Mouse (Mus musculus) cerebellum, adult 18-20 months (tissue): ENCODE data around the gene Hist2h2aa2.
A peak's percentile ranks its signal among the peaks of the same experiment; 100 is the strongest.
"Not testable (repeated sequence)": the region's sequence is repeated elsewhere in the genome, so short reads cannot be mapped to it uniquely, and the experiment has no call there.

Source experiments
- DNase-seq, 2 experiments: peaks; one replicate each; pipeline ENCODE4 v3.0.0; 2021

Gene Hist2h2aa2

DNA sequence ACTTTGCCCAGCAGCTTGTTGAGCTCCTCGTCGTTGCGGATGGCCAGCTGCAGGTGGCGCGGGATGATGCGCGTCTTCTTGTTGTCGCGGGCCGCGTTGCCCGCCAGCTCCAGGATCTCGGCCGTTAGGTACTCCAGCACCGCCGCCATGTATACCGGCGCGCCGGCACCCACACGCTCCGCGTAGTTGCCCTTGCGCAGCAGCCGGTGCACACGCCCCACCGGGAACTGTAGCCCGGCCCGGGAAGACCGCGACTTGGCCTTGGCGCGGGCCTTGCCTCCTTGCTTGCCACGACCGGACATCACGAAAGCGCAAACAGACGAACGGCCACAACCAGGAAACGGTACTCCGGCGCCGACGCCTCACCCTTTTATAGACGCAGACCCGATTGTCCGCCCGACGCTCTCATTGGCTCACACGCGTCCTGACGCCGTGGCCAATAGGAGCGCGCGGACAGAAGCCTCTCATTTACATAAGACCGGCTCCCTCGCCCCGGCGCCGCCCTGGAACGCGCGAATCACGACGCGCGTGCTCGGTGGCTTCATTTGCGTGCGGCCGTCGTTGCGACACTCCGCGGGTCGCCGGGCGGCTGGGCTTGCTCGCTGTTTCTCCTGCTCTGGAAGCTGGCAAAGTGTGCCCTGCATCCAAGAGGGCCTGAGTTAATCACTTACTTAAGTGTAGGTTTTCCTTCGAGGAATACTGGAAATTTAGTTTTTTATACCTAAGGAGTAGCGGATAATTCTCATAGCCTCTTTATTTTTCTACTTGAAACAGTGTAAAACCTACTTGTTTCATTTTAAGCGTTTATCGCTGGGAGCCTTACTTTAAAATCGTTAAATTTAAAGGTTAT is at the start of gene Hist2h2aa2:
Hist2h2aa2 (minus strand) TSS at position 328 of the 850 bp plus-strand sequence.
- peak; percentile 89 to 97 for DNase-seq

DNA sequence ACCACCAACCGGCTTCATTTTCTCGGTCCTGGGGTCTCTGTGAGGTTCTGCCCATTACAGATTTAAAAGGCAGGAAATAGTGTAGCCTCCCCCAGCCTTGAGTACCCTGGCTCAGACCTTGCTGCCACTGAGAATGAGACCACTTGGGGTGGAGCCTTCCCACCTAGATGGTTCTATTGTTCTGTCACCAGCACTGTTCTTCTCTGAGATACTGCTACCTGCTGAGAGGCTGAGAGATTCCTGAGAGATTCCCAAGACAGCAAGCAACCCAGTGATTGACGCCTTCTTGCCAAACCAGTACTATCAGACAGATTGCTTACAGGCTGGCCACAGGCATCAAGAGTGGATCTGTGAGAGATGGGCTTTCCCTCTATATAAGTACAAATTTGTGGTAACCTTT is 49.1 kb upstream of the Hist2h2aa2 start:
- DNase-seq = no peak

DNA sequence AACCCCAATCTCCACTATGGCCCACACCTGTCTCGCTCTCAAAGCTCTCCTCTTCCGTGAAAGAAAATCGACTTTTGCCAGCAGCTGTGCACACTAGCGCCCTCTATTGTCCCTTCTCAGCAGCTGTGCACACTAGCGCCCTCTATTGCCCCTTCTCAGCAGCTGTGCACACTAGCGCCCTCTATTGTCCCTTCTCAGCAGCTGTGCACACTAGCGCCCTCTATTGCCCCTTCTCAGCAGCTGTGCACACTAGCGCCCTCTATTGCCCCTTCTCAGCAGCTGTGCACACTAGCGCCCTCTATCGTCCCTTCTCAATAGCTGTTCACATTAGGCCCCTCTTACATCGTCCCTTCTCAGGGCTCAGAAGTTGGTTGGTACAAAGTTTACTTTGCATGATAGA is 47.3 kb upstream of the Hist2h2aa2 start:
- not testable (repeated sequence) for DNase-seq

DNA sequence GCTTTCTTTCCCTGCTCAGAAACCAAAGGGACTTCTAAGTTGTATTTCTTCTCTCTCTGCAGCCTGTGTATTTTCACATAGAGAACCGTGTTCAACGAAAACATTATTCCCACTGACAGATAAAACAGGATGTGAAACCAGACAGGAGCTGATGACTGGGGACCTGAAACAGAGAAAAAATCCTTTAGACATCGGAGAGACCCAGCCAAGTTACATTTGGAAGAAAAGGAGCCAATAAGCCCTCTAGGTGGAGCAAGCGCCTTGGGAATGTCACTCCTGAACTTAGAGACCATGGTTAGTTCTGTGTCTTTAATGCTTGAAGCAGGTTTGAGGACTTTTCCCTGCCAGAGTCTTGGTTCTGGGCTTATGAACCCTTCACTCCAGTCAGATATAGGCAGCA is 44.4 kb upstream of the Hist2h2aa2 start:
- DNase-seq = no peak

DNA sequence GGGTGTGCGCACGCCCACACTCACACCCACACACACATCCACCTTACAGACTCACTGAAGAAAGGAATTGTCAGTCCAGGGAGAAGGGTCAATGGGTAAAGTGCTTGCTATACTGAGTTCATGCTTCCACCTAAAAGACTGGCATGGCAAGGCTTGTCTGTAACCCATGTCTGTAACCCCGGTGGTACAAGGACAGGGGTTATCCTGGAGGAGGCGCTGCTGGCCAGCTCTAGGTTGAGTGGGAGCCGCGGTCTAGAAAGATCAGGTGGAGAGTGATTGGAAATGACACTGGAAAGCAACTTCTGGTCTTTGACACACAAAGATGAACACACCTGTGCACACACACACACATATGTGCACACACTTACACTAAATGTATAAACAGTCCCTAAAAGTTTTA is 40.6 kb upstream of the Hist2h2aa2 start:
- no peak for DNase-seq

DNA sequence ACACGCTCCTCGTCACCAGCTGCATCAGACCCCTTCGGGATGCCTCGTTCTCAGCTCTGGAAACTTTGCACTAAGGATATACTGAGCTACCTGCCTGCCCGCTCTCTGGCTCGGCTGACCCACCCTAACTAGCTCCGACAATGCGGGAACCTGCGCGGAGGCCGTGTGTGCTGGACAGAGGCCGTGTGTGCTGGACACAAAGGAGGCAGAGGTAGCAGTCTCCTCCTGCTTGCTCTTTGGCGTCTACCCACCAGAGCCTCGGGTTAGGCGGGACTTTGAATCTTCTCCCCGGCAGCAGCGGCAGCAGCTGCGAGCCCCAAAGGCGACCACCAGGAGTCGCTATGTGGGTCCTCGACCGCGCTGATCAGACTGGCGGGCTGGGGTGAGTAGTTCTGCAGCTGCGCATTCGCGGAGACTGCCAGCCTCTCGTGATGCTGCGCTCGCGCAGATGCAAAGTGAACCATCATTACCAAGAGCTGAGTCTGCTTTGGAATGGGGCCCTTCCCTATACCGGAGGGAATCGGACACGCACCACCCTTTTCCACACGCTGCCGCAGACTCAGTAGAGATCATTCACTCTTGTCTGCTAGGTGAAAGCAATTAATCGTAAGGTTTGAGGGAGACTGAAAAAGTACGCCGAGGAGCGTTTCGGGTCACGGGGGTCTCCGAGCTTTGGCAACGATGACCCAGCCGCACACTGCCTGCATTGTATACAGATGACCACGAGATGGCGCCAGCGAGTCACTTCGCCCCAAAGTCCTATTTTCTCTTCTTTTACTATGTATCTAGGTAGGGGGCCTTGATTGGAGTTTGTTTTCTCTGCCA is 37.9 kb upstream of the Hist2h2aa2 start:
- DNase-seq = peak; percentile 88 to 90

DNA sequence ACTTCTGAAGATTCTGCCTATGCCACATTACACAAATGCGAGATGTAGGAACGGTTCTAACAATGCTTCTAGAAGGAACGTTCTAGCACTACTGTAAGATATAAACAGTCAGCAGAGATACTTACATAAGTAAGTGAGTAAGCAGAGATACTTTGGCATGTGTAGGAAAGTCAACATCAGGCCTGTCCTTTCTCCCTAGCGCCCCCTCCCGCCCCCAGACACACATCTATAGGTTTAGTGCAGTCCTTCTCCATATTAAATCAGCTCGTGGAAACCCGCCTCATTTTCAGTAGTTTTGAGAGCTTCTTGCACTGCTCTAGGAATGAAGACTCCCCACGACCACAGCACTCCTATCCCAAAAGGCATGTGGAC is 37.3 kb upstream of the Hist2h2aa2 start:
- peak; percentile 47 to 49 for DNase-seq

DNA sequence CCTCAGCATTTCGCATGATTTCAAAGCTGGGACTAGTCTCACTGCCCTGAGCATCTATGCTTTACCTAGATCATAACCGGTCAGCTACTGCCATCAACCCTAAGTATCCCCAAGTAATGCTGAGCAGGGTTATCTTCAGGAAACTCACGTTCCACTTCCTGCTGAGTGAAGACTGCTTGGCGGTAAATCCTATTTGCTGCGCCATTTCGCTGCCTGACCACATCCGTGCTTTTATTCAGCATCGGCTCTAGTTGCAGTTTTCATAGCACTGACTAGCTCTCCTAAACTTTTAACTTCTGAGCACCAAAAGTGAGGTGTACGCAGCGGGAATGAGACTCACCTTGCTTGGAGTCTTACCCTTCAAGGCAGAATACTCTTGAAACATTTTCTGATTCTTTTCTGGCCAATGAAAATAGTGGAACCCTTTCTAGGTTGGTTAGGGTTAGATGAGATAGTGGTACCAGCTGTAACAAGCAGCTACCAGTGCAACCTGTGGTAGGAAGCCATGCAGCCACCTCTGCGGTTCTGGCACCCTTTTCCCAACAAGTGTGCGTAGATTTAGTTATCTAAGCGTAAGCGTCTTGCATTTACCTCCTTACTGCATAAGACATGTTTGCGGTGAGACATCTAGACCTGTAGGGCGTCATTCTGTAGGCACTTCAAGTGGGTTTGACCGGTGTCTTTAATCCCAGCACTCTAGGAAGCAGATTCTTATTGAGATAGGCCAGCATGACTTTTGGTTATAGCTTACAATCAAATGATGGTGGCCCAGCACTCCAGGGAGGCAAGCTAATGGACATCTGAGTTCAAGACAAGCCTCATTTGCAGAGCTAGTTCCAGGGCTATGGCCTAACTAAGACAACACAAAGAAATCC is 33.8 kb upstream of the Hist2h2aa2 start:
- no peak for DNase-seq

DNA sequence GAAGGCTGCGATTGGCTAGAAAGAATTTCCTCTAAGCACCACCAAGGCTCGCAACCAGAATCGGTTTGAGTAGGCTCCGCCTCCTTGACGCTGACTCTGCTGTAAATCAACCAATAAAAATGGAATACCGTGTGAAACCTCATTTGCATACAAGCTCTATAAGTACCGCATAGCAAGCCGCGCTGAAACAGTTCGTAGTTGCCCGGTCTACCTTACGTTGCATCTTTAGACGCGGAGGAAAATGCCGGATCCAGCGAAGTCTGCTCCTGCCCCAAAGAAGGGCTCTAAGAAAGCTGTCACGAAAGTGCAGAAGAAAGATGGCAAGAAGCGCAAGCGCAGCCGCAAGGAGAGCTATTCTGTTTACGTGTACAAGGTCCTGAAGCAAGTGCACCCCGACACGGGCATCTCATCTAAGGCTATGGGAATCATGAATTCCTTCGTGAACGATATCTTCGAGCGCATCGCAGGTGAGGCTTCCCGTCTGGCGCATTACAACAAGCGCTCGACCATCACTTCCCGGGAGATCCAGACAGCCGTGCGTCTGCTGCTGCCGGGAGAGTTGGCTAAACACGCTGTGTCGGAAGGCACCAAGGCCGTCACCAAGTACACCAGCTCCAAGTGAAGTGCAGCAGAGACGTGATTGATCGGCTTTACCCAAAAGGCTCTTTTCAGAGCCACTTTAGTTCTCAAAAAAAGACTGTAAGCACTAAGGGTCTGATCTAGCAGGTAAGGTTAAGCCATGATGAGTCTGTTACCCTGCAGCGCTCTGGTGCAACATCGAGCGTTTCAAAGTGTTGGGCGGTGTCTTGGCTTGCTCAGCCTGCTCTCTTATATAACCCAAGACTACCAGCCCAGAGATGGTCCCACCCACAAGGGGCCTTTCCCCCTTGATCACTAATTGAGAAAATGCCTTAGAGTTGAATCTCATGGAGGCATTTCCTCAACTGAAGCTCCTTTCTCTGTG is 29.7 kb upstream of the Hist2h2aa2 start, which contains the start of gene Hist2h2bb:
Hist2h2bb (plus strand) TSS at position 242 of the 964 bp plus-strand sequence.
- DNase-seq = peak; percentile 90 to 94

DNA sequence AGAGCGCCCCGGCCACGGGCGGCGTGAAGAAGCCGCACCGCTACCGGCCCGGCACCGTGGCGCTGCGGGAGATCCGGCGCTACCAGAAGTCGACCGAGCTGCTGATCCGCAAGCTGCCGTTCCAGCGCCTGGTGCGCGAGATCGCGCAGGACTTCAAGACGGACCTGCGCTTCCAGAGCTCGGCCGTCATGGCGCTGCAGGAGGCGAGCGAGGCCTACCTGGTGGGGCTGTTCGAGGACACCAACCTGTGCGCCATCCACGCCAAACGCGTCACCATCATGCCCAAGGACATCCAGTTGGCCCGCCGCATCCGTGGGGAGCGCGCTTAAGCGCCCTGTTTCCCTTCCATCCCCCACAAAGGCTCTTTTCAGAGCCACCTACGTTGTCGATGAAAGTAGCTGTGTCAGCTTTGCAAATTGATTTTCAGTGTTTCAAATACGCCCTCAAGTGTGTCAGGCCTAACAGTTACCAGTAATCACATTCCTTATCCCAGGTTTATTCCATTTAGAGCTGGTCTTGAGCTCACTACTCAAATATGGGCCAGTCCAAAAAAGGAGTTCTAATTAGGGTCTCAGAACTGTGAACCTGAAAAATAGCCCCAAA is 28.8 kb upstream of the Hist2h2aa2 start:
- DNase-seq = peak; percentile 38 to 60

DNA sequence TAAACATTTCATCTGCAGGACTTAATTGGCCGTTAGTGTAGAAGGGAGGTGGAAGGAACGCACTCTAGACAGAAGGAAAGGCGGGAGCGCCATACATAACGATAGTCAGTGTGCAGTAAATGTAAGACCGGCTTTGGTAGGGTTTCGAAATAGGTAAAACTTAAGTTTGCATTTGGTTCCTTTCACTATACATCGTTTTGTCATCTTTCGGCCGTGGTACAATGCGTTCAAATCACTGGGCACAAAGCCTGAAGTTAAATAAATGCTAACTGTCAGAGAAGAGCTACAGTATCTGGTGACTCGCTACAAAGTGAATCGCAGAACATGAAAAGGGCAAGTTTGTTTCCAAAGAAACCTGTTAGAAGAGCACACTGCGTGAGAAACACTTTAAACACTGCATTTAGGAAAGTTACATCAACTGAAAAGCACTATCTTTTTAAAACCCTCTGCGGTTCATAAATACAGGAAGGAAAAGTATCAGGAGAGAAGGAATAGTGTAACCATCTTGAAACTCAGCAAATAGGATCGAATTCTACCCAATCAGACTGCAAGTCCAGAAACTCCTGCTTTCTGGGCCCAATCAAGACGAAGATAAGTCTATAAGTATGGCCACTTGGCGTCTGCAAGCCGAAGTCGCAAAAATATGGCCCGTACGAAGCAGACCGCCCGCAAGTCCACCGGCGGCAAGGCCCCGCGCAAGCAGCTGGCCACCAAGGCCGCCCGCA is 28.1 kb upstream of the Hist2h2aa2 start, which contains the start of gene Hist2h3b:
Hist2h3b (plus strand) TSS at position 604 of the 725 bp plus-strand sequence.
- DNase-seq = peak; percentile 77 to 82

DNA sequence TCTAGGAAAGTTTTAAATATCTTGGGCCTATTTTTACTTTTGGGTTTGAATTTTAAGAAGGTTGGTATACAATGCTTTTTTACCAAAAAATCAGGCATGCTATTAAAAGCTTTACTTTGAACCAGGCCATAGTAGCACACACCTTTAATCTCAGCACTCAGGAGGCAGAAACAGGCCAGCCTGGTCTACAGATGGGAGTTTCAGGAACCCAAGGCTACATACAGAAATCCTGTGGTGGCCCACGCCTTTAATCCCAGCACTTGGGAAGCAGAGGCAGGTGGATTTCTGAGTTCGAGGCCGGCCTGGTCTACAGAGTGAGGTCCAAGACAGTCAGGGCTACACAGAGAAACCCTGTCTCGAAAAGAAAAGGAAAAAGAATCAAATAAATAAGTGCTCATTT is 27.5 kb upstream of the Hist2h2aa2 start:
- DNase-seq = no peak

DNA sequence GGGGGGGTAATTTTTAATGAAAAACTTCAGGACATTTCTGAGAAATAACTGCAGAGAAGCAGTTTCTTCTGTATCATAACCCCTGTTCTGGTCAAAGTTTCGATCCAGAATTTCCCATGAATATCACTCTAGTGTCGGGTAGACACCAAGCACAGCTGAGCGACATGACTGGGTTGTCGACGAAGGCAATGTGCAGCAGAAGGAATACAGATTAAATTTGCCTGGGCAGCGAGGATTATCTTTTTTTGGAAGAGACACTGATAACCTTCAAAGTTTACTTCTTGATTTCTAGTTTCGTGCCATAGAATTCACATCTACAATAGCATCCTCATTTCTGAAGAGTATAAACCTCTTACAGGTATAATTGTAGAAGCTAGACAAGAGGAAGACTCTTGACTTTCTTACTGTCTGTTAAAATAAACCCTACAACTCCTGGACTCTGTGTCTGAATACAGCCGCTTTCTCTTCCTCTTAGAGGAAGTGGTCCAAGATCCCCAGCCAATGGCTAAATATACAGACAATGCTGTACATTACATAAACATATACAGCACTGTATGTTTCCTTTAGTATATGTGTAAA is 26.1 kb upstream of the Hist2h2aa2 start:
- DNase-seq = no peak

DNA sequence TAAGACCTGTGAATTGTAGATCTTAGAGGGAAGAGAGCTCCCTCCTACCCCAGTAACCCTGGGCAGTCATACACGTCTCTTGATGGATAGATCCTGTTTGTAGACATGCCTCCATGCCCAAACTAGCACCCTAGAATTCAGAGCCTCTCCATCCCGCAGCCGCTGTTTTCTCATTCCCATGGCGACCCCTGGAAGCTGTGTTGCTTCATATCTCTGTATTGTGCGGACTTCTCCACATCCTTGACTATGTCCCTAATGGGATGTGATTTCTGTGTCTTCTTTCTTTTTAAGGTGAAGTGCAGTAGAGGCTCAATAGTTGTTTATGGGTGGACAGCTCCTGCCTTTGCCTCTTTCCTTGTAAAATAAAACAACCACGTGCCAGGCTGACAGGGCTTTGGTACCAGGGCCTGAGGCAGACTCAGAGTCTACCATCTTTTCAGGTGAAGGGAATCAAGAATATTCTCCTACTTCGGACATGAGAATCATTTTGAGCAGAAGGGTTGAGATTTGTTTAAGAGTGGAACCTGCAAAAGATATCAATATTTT is 24.4 kb upstream of the Hist2h2aa2 start:
- DNase-seq = no peak

DNA sequence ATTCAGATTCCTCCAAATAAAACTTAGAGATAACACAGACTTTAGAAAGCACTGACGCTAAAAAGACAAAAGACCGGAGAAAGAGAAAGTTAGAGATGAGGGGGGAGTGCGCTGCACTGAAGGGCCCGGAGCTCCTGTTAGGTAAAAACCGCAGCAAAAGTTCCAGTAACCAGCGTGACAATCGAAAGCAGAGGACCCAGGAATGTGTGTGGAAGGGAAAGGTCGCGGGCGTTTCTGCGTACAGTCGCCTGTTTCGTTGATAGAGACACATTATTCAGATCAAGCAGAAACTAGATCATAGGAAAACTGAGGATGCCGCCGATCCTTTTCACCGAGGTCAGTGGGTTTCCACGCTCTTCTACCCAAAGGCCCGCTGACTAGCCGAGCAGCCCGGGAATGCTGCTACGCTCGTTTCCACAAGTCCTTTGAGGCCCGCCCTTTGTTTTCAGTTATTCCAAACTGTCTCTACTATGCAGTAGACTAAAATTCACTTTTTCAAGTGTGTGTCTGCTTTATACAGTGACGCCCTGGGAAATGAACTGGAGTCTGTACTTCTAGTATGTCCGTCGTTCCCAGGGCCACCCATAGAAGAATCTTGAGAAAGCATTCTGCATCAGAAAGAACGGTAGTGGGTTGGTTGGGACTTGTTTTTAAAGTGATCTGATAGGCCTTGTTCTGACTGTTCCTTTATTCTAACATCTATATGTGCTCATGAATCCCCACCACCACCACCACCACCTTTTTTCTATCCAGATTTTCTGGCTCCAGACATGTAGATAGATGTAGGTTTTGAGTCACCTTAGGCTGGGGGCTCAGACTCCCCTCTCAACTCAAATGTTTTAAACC is 23.7 kb upstream of the Hist2h2aa2 start:
- DNase-seq = peak; percentile 40 to 63

DNA sequence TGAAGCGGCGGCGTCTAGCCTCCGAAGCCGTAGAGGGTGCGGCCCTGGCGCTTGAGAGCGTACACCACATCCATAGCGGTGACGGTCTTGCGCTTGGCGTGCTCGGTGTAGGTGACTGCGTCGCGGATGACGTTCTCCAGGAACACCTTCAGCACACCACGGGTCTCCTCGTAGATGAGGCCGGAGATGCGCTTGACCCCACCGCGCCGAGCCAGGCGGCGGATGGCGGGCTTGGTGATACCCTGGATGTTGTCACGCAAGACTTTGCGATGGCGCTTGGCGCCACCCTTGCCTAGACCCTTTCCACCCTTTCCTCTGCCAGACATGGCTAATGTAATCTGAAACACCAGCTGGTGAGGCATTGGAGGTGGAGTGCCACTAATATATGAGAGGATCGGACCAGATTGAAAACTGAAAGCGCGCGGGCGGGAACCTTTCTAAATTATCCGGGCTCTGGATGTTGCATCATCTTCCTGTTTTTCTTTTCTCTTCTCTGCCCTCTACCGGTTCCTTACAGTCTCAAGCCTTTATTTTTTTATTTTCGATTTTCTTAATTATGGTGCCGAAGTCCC is 23.0 kb upstream of the Hist2h2aa2 start, which contains the start of gene Hist2h4:
Hist2h4 (minus strand) TSS at position 333 of the 572 bp plus-strand sequence.
- DNase-seq = peak; percentile 95 to 96

DNA sequence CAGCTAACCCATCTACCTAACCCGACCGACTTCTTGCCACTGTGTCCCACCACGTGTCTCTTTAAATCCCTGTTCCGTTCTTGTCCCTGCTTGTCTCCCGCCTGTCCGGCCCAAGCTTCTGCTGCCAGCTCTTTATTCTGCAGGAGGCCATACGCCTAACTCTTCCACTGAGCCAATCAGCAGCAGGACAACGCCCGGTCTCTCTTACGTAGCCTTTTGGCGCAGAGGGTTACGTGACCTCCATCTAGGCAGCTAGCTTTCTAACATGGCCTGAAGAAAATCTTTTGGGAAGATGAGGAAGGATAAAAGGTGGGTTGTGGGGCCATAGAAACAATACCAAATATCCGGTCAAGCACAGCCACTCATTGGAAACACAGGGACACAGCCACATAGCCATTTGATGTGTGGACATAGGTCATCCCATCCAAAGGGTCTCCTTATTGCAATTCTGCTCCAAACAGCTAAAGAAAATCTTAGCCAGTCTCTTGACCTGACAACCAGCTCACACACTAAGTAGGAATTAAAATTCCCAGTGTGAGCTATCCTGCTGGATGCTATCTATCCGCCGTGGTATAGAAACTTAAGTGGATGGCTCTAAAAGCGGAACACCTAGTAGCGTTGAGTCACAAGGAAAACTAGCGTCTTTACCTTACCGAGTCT is 22.3 kb upstream of the Hist2h2aa2 start:
- peak; percentile 85 to 94 for DNase-seq

DNA sequence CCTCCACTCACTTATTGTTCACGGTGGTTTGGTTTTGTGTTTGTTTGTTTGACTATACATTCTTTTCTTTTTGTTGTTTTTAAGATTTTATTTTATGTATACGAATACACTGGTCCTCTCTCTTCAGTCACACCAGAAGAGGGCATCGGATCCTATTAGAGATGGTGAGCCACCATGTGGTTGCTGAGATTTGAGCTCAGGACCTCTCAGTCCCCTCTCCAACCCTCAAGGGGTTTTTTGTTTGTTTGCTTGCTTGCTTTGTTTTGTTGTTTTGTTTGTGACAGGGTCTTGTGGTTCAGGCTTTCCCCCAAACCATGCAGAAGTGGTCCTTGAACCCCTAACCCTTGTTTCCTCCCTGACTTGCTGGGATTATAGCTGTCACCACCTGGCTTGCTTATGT is 21.5 kb upstream of the Hist2h2aa2 start:
- DNase-seq = no peak
